Comparison of ENCODE assay signal across 14 mouse cellular contexts in the genomic region with DNA sequence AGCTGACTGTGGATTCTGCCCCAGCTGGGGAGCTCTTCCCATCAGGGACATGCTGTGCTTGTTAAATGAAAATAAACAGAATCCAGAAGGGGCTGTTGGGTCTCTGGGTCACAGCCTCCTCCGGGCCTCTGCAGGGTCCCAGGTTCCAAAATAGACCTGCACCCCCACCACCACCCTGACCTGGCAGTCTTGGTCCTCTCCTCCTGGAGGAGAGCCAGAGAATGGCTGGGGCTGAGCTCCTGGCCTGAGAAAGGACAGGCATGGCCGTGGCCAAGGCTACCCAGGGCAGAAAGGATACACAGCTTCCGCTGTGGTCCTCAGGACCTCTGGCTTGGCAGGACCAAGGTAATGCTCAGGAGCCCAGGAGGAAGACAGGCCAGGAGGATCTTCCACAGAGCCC. TPM values are rescaled to one million over a fixed set of nuclear protein-coding genes. Genes with fewer than 3 reads are reported as not detected.
"Had no signal": no experiment of that assay in that cellular context is flagged by ENCODE, and none has a peak within 500 bp of the region (broad histone marks: within the 10 kb centered on the region; RNA-seq: fewer than 3 reads in every experiment).

No protein-coding gene starts in this region.

- H3K4me2 ChIP-seq: limb, embryonic 15.5 days; liver, embryonic 12.5 days; lung, embryonic 14.5 days had no signal

- H3K4me3 ChIP-seq: left cerebral cortex, adult 2 months; limb, embryonic 15.5 days; liver, embryonic 12.5 days; midbrain, embryonic 10.5 days had no signal

- H3K36me3 ChIP-seq: limb, embryonic 15.5 days; liver, embryonic 12.5 days; midbrain, embryonic 10.5 days had no signal

- H3K27ac ChIP-seq: left cerebral cortex, adult 2 months; limb, embryonic 15.5 days; liver, embryonic 12.5 days; midbrain, embryonic 10.5 days had no signal

- H3K9ac ChIP-seq: limb, embryonic 15.5 days; liver, embryonic 12.5 days; lung, embryonic 14.5 days had no signal

- H3K9me3 ChIP-seq: limb, embryonic 15.5 days; liver, embryonic 12.5 days; midbrain, embryonic 10.5 days had no signal

- H3K4me1 ChIP-seq: liver, embryonic 12.5 days had no signal

- H3K27me3 ChIP-seq: limb, embryonic 15.5 days; liver, embryonic 12.5 days had no signal

- DNase-seq: kidney, postnatal 14 days; lung, embryonic 14.5 days; lung, postnatal 10 days; lung, postnatal 4 days; right cerebral cortex, adult 18-20 months; right cerebral cortex, postnatal 25 days; thymus, adult 18-20 months; thymus, postnatal 14 days had no signal

- ATAC-seq: liver, embryonic 12.5 days; midbrain, embryonic 16.5 days had no signal

RNA-seq across cellular contexts. Expression of a gene that starts 6.4 kb away (rescaled TPM):
- polyA plus RNA-seq: limb, embryonic 11.5 days had no signal
